Mouse (Mus musculus): ENCODE results near the gene Psmb10. TPM values are rescaled to one million over a fixed set of nuclear protein-coding genes. Genes with fewer than 3 reads are reported as not detected.

Gene Psmb10
- polyA plus RNA-seq, 1 experiment from 2014 or later = 84.6 TPM

GRCm38 (mm10) chr8:105936866-105937475, 1.3 kb downstream of the Psmb10 start:
- no peaks in the 10 kb centered on the region for H3K9me3 ChIP-seq (replicated peaks)
- H3K4me3 ChIP-seq = peak overlapping the region; percentile 84
- H3K9ac ChIP-seq = peak overlapping the region; percentile 82
- peaks cover 37% of the 10 kb centered on the region for H3K36me3 ChIP-seq
- peak overlapping the region; percentile 96 for H3K4me2 ChIP-seq
- H3K27me3 ChIP-seq (replicated peaks) = no peaks in the 10 kb centered on the region
- peak overlapping the region; percentile 84 for H3K27ac ChIP-seq
- H3K4me1 ChIP-seq = peaks cover 40% of the 10 kb centered on the region
- ATAC-seq = peak; percentile 83
- under 1% methylated on average over 30 of the region's 30 CpGs for WGBS (ENCODE audit: insufficient replicate concordance)

GRCm38 (mm10) chr8:105935863-105936603, 2.2 kb downstream of the Psmb10 start:
- no peaks in the 10 kb centered on the region for H3K9me3 ChIP-seq (replicated peaks)
- peak overlapping the region; percentile 82 for H3K9ac ChIP-seq
- 14% methylated on average over 7 of the region's 7 CpGs for WGBS (ENCODE audit: insufficient replicate concordance)
- H3K36me3 ChIP-seq = peaks cover 37% of the 10 kb centered on the region
- H3K4me1 ChIP-seq = peaks cover 41% of the 10 kb centered on the region
- H3K4me3 ChIP-seq = peak overlapping the region; percentile 84
- peak overlapping the region; percentile 84 for H3K27ac ChIP-seq
- peak overlapping the region; percentile 96 for H3K4me2 ChIP-seq
- no peaks in the 10 kb centered on the region for H3K27me3 ChIP-seq (replicated peaks)
- 0 out of 2 replicates have a peak, but pooled peaks have one; percentile 5 for ATAC-seq

- ATAC-seq = 0 out of 2 replicates have a peak, but pooled peaks have one; percentile 9
- Histone ChIP-seq H3K27me3 (replicated peaks) (no peaks in the 10 kb centered on the region), H3K36me3 (peaks cover 35% of the 10 kb centered on the region), H3K27ac (peak overlapping the region; percentile 84), H3K4me3 (peak overlapping the region; percentile 19; the same call in 1 of the 2 replicates), H3K9ac (peak overlapping the region; percentile 82), H3K4me1 (peaks cover 45% of the 10 kb centered on the region), H3K4me2 (peak overlapping the region; percentile 96), H3K9me3 (replicated peaks) (no peaks in the 10 kb centered on the region)
- 16% methylated on average over 6 of the region's 6 CpGs for WGBS (ENCODE audit: insufficient replicate concordance)
These were observed 3.1 kb downstream of the Psmb10 start for GRCm38 (mm10) chr8:105935105-105935504.

- Histone ChIP-seq H3K4me2 (no peak within 1 kb of the TSS), H3K9me3 (replicated peaks) (no peaks in the 10 kb centered on the region), H3K9ac (no peak within 1 kb of the TSS), H3K27ac (peak within 1 kb of the TSS; percentile 18; the same call in 1 of the 2 replicates), H3K36me3 (peaks cover 33% of the 10 kb centered on the region), H3K4me1 (peaks cover 37% of the 10 kb centered on the region), H3K27me3 (replicated peaks) (no peaks in the 10 kb centered on the region), H3K4me3 (no peak within 1 kb of the TSS)
- ATAC-seq = no peak
- 87% methylated on average over 2 of the region's 2 CpGs for WGBS (ENCODE audit: insufficient replicate concordance)
These were observed 4.5 kb downstream of the Psmb10 start, which contains the start of gene Ctrl for GRCm38 (mm10) chr8:105933762-105934161. Ctrl (minus strand) TSS chr8:105933862.

GRCm38 (mm10) chr8:105932525-105932924, 5.7 kb downstream of the Psmb10 start:
- ATAC-seq = no peak

GRCm38 (mm10) chr8:105931271-105931670, 7.0 kb downstream of the Psmb10 start:
- WGBS (ENCODE audit: insufficient replicate concordance) = 84% methylated on average over 3 of the region's 3 CpGs
- no peak for ATAC-seq
- peaks cover 30% of the 10 kb centered on the region for H3K4me1 ChIP-seq
- H3K9ac ChIP-seq = no peak overlapping the region
- no peaks in the 10 kb centered on the region for H3K9me3 ChIP-seq (replicated peaks)
- H3K36me3 ChIP-seq = peaks cover 33% of the 10 kb centered on the region
- no peaks in the 10 kb centered on the region for H3K27me3 ChIP-seq (replicated peaks)
- H3K27ac ChIP-seq = no peak overlapping the region
- H3K4me2 ChIP-seq = no peak overlapping the region
- H3K4me3 ChIP-seq = no peak overlapping the region

More at GRCm38 (mm10) chr8:105932525-105932924, 5.7 kb downstream of the Psmb10 start:
- H3K27me3 ChIP-seq (replicated peaks) = no peaks in the 10 kb centered on the region
- H3K27ac ChIP-seq = no peak overlapping the region
- 82% methylated on average over 11 of the region's 11 CpGs for WGBS (ENCODE audit: insufficient replicate concordance)
- H3K9me3 ChIP-seq (replicated peaks) = no peaks in the 10 kb centered on the region
- no peak overlapping the region for H3K4me2 ChIP-seq
- peaks cover 33% of the 10 kb centered on the region for H3K36me3 ChIP-seq
- no peak overlapping the region for H3K4me3 ChIP-seq
- H3K9ac ChIP-seq = no peak overlapping the region
- peaks cover 34% of the 10 kb centered on the region for H3K4me1 ChIP-seq

- H3K4me1 ChIP-seq = peaks cover 24% of the 10 kb centered on the region
- no peak overlapping the region; the same call in 1 of the 2 replicates for H3K9ac ChIP-seq
- no peaks in the 10 kb centered on the region for H3K9me3 ChIP-seq (replicated peaks)
- H3K27ac ChIP-seq = no peak overlapping the region
- H3K4me2 ChIP-seq = no peak overlapping the region
- H3K27me3 ChIP-seq (replicated peaks) = no peaks in the 10 kb centered on the region
- no peak overlapping the region for H3K4me3 ChIP-seq
- WGBS (ENCODE audit: insufficient replicate concordance) = 14% methylated on average over 8 of the region's 8 CpGs
- ATAC-seq = peak; percentile 50
- H3K36me3 ChIP-seq = peaks cover 33% of the 10 kb centered on the region
These were observed 7.6 kb downstream of the Psmb10 start for GRCm38 (mm10) chr8:105930602-105931001.

GRCm38 (mm10) chr8:105925123-105925522, 13.1 kb downstream of the Psmb10 start:
- no peak for ATAC-seq
- Histone ChIP-seq H3K9ac (no peak overlapping the region), H3K4me1 (peaks cover 15% of the 10 kb centered on the region), H3K9me3 (replicated peaks) (no peaks in the 10 kb centered on the region), H3K27me3 (replicated peaks) (no peaks in the 10 kb centered on the region), H3K4me2 (no peak overlapping the region), H3K36me3 (peaks cover 10% of the 10 kb centered on the region), H3K4me3 (no peak overlapping the region), H3K27ac (no peak overlapping the region)
- WGBS (ENCODE audit: insufficient replicate concordance) = 60% methylated on average over 3 of the region's 3 CpGs

- peaks cover 25% of the 10 kb centered on the region for H3K36me3 ChIP-seq
- no peak overlapping the region for H3K4me3 ChIP-seq
- no peaks in the 10 kb centered on the region for H3K9me3 ChIP-seq (replicated peaks)
- no peak overlapping the region for H3K27ac ChIP-seq
- 63% methylated on average over 3 of the region's 3 CpGs for WGBS (ENCODE audit: insufficient replicate concordance)
- no peak overlapping the region for H3K4me2 ChIP-seq
- no peak overlapping the region for H3K9ac ChIP-seq
- H3K4me1 ChIP-seq = peaks cover 4% of the 10 kb centered on the region; the same call in 1 of the 2 replicates
- ATAC-seq = no peak
- H3K27me3 ChIP-seq (replicated peaks) = no peaks in the 10 kb centered on the region
These were observed 18.9 kb downstream of the Psmb10 start for GRCm38 (mm10) chr8:105919390-105919789.

GRCm38 (mm10) chr8:105900941-105901616, 37.2 kb downstream of the Psmb10 start:
- Histone ChIP-seq H3K4me1 (peaks cover 19% of the 10 kb centered on the region), H3K27me3 (replicated peaks) (no peaks in the 10 kb centered on the region), H3K4me3 (peak overlapping the region; percentile 93), H3K36me3 (peaks cover 3% of the 10 kb centered on the region; the same call in 1 of the 2 replicates), H3K27ac (peak overlapping the region; percentile 96), H3K9me3 (replicated peaks) (no peaks in the 10 kb centered on the region), H3K4me2 (peak overlapping the region; percentile 75), H3K9ac (peak overlapping the region; percentile 99)
- peak; percentile 64 for ATAC-seq
- 13% methylated on average over 16 of the region's 16 CpGs for WGBS (ENCODE audit: insufficient replicate concordance)

- H3K4me1 ChIP-seq = peaks cover 19% of the 10 kb centered on the region
- peak; percentile 89 for ATAC-seq
These were observed 37.9 kb downstream of the Psmb10 start, which contains the start of gene Pskh1 for GRCm38 (mm10) chr8:105900180-105900940. Pskh1 (plus strand) TSS chr8:105900441.

More at GRCm38 (mm10) chr8:105900180-105900940, 37.9 kb downstream of the Psmb10 start, which contains the start of gene Pskh1:
- H3K27ac ChIP-seq = peak within 1 kb of the TSS; percentile 96
- H3K27me3 ChIP-seq (replicated peaks) = no peaks in the 10 kb centered on the region
- H3K9ac ChIP-seq = peak within 1 kb of the TSS; percentile 99
- H3K9me3 ChIP-seq (replicated peaks) = no peaks in the 10 kb centered on the region
- WGBS (ENCODE audit: insufficient replicate concordance) = under 1% methylated on average over 68 of the region's 68 CpGs
- peak within 1 kb of the TSS; percentile 93 for H3K4me3 ChIP-seq
- peaks cover 3% of the 10 kb centered on the region; the same call in 1 of the 2 replicates for H3K36me3 ChIP-seq
- peak within 1 kb of the TSS; percentile 75 for H3K4me2 ChIP-seq

Data from liver, embryonic 12.5 days (tissue).